Mouse (Mus musculus) CD4-positive naive resting alpha-beta T cell, adult 76 days (primary cell): ENCODE results near the gene Mcpt2. TPM values are rescaled to one million over a fixed set of nuclear protein-coding genes. Genes with fewer than 3 reads are reported as not detected.

ENCODE experiments used
- total RNA-seq: library from RNA; stranded (reverse); gene quantifications from one replicate; pipeline ENCODE4 v1.2.4, GENCODE M21; 2023

Mcpt2 gene
- not detected for total RNA-seq

DNA sequence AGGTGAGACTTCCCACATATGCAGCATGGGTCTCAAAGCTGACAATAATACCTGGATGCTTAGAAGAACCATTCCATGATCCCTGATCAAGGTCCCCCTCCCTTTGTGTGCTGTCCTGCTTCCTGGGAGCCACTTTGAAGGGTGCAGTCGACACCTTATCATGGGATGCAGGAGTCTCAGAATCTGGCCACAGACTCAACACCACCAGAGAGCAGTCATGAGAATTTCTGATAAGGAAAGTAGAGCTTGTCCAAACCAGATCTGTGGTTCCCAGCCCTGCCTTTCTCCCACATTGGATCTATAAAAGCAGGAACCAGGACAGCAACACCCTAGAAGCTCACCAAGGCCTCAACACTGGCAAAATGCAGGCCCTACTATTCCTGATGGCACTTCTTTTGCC is at the start of gene Mcpt2:
Mcpt2 (plus strand) TSS at position 250 of the 400 bp plus-strand sequence.

DNA sequence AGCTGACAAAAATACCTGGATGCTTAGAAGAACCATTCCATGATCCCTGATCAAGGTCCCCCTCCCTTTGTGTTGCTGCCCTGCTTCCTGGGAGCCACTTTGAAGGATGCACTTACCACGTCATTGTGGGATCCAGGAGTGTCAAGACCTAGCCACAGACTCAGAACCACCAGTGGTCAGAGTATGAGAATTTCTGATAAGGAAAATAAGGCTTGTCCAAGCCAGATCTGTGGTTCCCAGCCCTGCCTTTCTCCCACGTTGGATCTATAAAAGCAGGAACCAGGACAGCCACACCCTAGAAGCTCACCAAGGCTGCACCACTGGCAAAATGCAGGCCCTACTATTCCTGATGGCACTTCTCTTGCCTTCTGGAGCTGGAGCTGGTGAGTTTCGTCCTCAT is 24.2 kb upstream of the Mcpt2 start, which contains the start of gene Mcpt1:
Mcpt1 (plus strand) TSS at position 301 of the 400 bp plus-strand sequence.

DNA sequence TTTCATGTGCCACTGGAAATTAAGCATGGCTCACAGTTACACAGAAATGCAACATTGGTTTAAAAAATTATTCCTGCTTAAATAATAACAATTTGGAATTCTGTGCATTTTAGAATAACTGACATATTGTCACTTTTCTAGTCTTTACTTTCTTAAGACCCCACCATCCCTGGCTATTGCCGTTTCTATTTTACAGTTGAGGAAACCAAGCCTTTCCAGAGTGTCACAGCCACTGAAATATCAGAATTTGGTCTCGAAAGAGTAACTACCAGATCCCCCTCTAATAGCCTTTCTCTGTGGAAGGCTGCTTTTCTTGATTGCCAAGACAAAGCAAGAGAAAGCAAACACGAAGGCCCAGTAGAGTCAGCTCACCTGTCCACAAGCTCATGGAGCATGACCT is 11.4 kb upstream of the Mcpt2 start, which contains the start of gene Mcpt9:
Mcpt9 (minus strand) TSS at position 101 of the 400 bp plus-strand sequence.

DNA sequence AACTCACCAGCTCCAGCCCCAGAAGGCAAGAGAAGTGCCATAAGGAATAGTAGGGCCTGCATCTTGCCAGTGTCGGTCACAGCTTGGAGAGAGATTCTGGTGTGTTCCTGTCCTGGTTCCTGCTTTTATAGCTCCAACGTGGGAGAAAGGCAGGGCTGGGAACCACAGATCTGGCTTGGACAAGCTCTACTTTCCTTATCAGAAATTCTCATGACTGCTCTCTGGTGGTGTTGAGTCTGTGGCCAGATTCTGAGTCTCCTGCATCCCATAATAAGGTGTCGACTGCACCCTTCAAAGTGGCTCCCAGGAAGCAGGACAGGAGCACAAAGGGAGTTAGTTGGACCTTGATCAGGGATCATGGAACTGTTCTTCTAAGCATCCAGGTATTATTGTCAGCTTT is 20.4 kb downstream of the Mcpt2 start, which contains the start of gene Mcpt4:
Mcpt4 (minus strand) TSS at position 101 of the 400 bp plus-strand sequence.

DNA sequence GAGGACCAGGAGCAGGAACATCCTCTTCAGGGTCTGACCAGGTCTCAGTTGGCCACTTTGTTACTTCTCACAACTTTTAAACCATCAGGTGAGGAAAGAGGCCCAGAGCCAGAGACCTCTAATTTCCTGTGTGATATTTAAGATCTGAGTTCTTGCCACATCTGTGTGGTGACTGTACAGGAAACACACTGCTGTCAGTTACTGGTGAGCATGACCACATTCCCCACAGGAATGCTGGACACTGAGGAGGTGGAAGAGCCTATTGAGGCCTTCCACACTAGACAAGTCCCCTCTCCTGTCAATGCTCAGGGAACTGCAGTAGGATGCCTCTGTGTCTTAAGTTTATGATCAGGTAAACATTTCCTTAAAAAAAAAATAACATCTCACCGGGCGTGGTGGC is 43.3 kb downstream of the Mcpt2 start, which contains the start of gene Mcpt8:
Mcpt8 (minus strand) TSS at position 107 of the 400 bp plus-strand sequence.

Other genes starting within 250 kb of the Mcpt2 start
- not detected for gene Nfatc4, start 218.9 kb upstream of the Mcpt2 start, total RNA-seq
- gene Nynrin, start 188.0 kb upstream of the Mcpt2 start, total RNA-seq, result 0.50 TPM
- gene Cbln3, start 157.6 kb upstream of the Mcpt2 start, total RNA-seq, result not detected
- gene Khnyn, start 157.1 kb upstream of the Mcpt2 start, total RNA-seq, result 65.3 TPM
- gene Sdr39u1, start 141.7 kb upstream of the Mcpt2 start, total RNA-seq, result 28.6 TPM
- not detected for gene Cma1, start 97.4 kb upstream of the Mcpt2 start, total RNA-seq
- gene Cma2, start 91.1 kb upstream of the Mcpt2 start, total RNA-seq, result not detected
- not detected for gene Mcpt1, start 24.1 kb upstream of the Mcpt2 start, total RNA-seq
- gene Mcpt9, start 11.5 kb upstream of the Mcpt2 start, total RNA-seq, result not detected
- gene Mcpt4, start 20.3 kb downstream of the Mcpt2 start, total RNA-seq, result not detected
- gene Mcpt8, start 43.2 kb downstream of the Mcpt2 start, total RNA-seq, result 0.73 TPM
- gene Ctsg, start 60.5 kb downstream of the Mcpt2 start, total RNA-seq, result not detected
- not detected for gene Gzme, start 78.6 kb downstream of the Mcpt2 start, total RNA-seq
- gene Gzmd, start 90.6 kb downstream of the Mcpt2 start, total RNA-seq, result not detected
- gene Gzmg, start 117.5 kb downstream of the Mcpt2 start, total RNA-seq, result not detected
- not detected for gene Gzmn, start 132.6 kb downstream of the Mcpt2 start, total RNA-seq
- gene Gzmf, start 169.4 kb downstream of the Mcpt2 start, total RNA-seq, result not detected
- gene Gzmc, start 192.6 kb downstream of the Mcpt2 start, total RNA-seq, result not detected
- gene Gzmb, start 220.2 kb downstream of the Mcpt2 start, total RNA-seq, result 3.6 TPM